In genomic region chr4:130125164-130125563, GRCm38 (mm10) we compare ENCODE assay signal across 22 mouse cellular contexts. TPM values are rescaled to one million over a fixed set of nuclear protein-coding genes. Genes with fewer than 3 reads are reported as not detected.
DNase-seq lines count a peak whose midpoint lies in the region; ATAC-seq and TF ChIP-seq lines count a peak whose summit lies in the region.
"Had no signal": no experiment of that assay in that cellular context is flagged by ENCODE, and none has a peak within 500 bp of the region (broad histone marks: within the 10 kb centered on the region; RNA-seq: fewer than 3 reads in every experiment).

No protein-coding gene starts in this region.

- no peak for TF ChIP-seq CTCF in lung, adult 2 months (IDR thresholded peaks at IDR 0.05; ENCODE audit: insufficient read depth, low read length)
- TF ChIP-seq CTCF in lung, postnatal 0 days (IDR thresholded peaks at IDR 0.05): peak; percentile 62

- TF ChIP-seq EP300 in lung, postnatal 0 days (IDR thresholded peaks at IDR 0.05): peak; percentile 76

- 67% methylated on average over 6 of the region's 6 CpGs for WGBS in lung, adult 2 months
- WGBS in lung, postnatal 0 days: 59% methylated on average over 6 of the region's 6 CpGs

- H3K9ac ChIP-seq in lung, postnatal 0 days (replicated peaks; ENCODE audit: low read depth): no peak overlapping the region
- H3K9ac ChIP-seq: embryonic facial prominence, embryonic 12.5 days; forebrain, postnatal 0 days; hindbrain, embryonic 12.5 days had no signal

- H3K27me3 ChIP-seq in lung, postnatal 0 days (replicated peaks; ENCODE audit: insufficient read depth, low read length): no peaks in the 10 kb centered on the region
- H3K27me3 ChIP-seq: CH12.LX; embryonic facial prominence, embryonic 12.5 days; hindbrain, embryonic 12.5 days had no signal

- peaks cover 19% of the 10 kb centered on the region; the same call in 1 of the 2 replicates for H3K36me3 ChIP-seq in lung, postnatal 0 days (ENCODE audit: insufficient read depth, low read length)

- ATAC-seq in lung, postnatal 0 days: peak; percentile 79
- ATAC-seq: forebrain, postnatal 0 days; hindbrain, embryonic 16.5 days had no signal

- H3K4me1 ChIP-seq in lung, adult 2 months (ENCODE audit: control insufficient read depth, insufficient read depth, low read length): peaks cover 10% of the 10 kb centered on the region
- peaks cover 7% of the 10 kb centered on the region; the same call in 1 of the 2 replicates for H3K4me1 ChIP-seq in lung, postnatal 0 days (ENCODE audit: insufficient read depth, low read depth, low read length)
- H3K4me1 ChIP-seq: hindbrain, embryonic 12.5 days had no signal

- DNase-seq in kidney, postnatal 10 days: peak; percentile 12
- no peak for DNase-seq in kidney, postnatal 4 days
- DNase-seq in 3T3-L1 (ENCODE audit: low read depth, low spot score): peak; percentile 38
- DNase-seq in lung, adult 2 months: peak; percentile 50
- peak; percentile 90 for DNase-seq in lung, postnatal 0 days (ENCODE audit: low spot score)
- no peak for DNase-seq in urinary bladder, postnatal 4 days (ENCODE audit: low spot score in 2 of 2)
- no peak for DNase-seq in embryo, embryonic 10 days (ENCODE audit: low spot score)
- no peak for DNase-seq in heart, adult 18-20 months
- DNase-seq: adrenal gland, postnatal 25 days; cerebellum, adult 18-20 months; cerebellum, adult 9-11 months; cerebellum, postnatal 36 days; embryo, embryonic 11 days; forebrain, postnatal 0 days; gastrocnemius, postnatal 14 days; heart, postnatal 10 days; heart, postnatal 4 days had no signal

- H3K4me2 ChIP-seq in lung, postnatal 0 days (replicated peaks; ENCODE audit: low read depth, low read length): no peak overlapping the region
- H3K4me2 ChIP-seq: embryonic facial prominence, embryonic 12.5 days; hindbrain, embryonic 12.5 days had no signal

- TF ChIP-seq POLR2A in lung, adult 2 months (IDR thresholded peaks at IDR 0.05; ENCODE audit: borderline replicate concordance, extremely low read depth, low read depth, low read length): no peak

- no peak overlapping the region for H3K4me3 ChIP-seq in lung, adult 2 months (replicated peaks; ENCODE audit: extremely low read depth, low read depth, low read length)
- no peak overlapping the region for H3K4me3 ChIP-seq in lung, postnatal 0 days (ENCODE audit: low read depth, low read length)
- H3K4me3 ChIP-seq: embryonic facial prominence, embryonic 12.5 days; hindbrain, embryonic 12.5 days had no signal

- peak overlapping the region; percentile 91 for H3K27ac ChIP-seq in lung, postnatal 0 days (ENCODE audit: low read length)
- H3K27ac ChIP-seq: embryonic facial prominence, embryonic 12.5 days; hindbrain, embryonic 12.5 days had no signal

- H3K9me3 ChIP-seq in lung, postnatal 0 days (ENCODE audit: low read length): no peaks in the 10 kb centered on the region
- H3K9me3 ChIP-seq: embryonic facial prominence, embryonic 12.5 days; hindbrain, embryonic 12.5 days had no signal

RNA-seq across cellular contexts. Expression of gene Hcrtr1, which starts 14.0 kb away (rescaled TPM):
- polyA plus RNA-seq in lung, adult 2 months (2012; rRNA removed): 0.19 and 0.66 TPM in 2 replicates
- polyA plus RNA-seq in lung, postnatal 0 days (2015; fragmentation: Nextera tagmentation; extraction: Ambion mirVana): 0.08 and 0.18 TPM in 2 replicates
- total RNA-seq in heart, adult 18-20 months (2021): not detected
- total RNA-seq: CH12.LX; gastrocnemius, adult 18-20 months; gastrocnemius, postnatal 14 days; heart, postnatal 10 days; heart, postnatal 4 days had no signal

RNA-seq across cellular contexts. Expression of gene Pef1, which starts 22.8 kb away (rescaled TPM):
- 106 and 118 TPM in 2 replicates for polyA plus RNA-seq in lung, adult 2 months (2012; rRNA removed)
- 82.0 and 84.6 TPM in 2 replicates for polyA plus RNA-seq in lung, postnatal 0 days (2015; fragmentation: Nextera tagmentation; extraction: Ambion mirVana)
- total RNA-seq in heart, adult 18-20 months (2021): 10 to 100 TPM; 31.3 to 40.1 TPM

RNA-seq across cellular contexts. Expression of gene Tinagl1, which starts 49.8 kb away (rescaled TPM):
- polyA plus RNA-seq in lung, adult 2 months (2012; rRNA removed): 134 and 222 TPM in 2 replicates
- 213 and 288 TPM in 2 replicates for polyA plus RNA-seq in lung, postnatal 0 days (2015; fragmentation: Nextera tagmentation; extraction: Ambion mirVana)
- 10 to 100 TPM; 55.7 to 66.1 TPM for total RNA-seq in heart, adult 18-20 months (2021)
- total RNA-seq: CH12.LX had no signal

Comparison
In these comparisons a context has a peak if more than half of its experiments do, and no peak if none do; other contexts are left out.
1. DNase-seq: peak in kidney, postnatal 10 days (single experiment), 3T3-L1 (single experiment), lung, adult 2 months (single experiment) and lung, postnatal 0 days (single experiment); none in kidney, postnatal 4 days (0 of 2), urinary bladder, postnatal 4 days (0 of 2), embryo, embryonic 10 days (single experiment) and heart, adult 18-20 months (0 of 2).